Mouse (Mus musculus): Measurements from ENCODE around the gene Gm9803. TPM values are rescaled to one million over a fixed set of nuclear protein-coding genes. Genes with fewer than 3 reads are reported as not detected.

Gm9803 gene
- polyA plus RNA-seq, 1 experiment: 6.4 TPM

DNA sequence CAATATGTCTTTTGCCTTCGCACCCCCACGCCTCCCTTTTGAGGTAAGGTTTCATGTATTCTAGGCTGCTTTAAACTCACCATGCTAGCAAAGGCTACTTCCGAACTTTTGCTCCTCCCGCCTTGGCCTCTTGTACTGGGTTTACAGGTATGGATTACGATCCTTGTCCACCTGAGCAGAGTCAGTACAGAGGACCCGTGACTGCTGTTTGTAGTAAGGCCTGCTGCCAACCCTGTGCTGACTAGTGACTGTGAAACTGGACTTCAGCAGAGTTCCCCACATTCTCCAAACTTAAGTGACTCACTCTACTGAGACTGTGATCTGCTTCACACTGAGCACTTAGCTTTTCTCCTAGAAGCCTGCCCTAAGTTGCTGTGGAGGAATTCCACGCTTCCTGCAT lies 13.8 kb downstream of the Gm9803 start:
- peaks cover 36% of the 10 kb centered on the region for H3K79me2 ChIP-seq (ENCODE audit: control insufficient read depth, insufficient read depth)
- no peaks in the 10 kb centered on the region for H3K27me3 ChIP-seq (ENCODE audit: control insufficient read depth, insufficient read depth, insufficient read length)
- no peak for TF ChIP-seq FOSL1 (IDR thresholded peaks at IDR 0.05; ENCODE audit: insufficient read depth, low read length, poor library complexity, severe bottlenecking)
- no peak for TF ChIP-seq CEBPB (IDR thresholded peaks at IDR 0.05; ENCODE audit: low read depth)
- TF ChIP-seq MAX (IDR thresholded peaks at IDR 0.05): no peak
- no peak for TF ChIP-seq USF1 (IDR thresholded peaks at IDR 0.05; ENCODE audit: low read depth)
- TF ChIP-seq MYOG (IDR thresholded peaks at IDR 0.05; ENCODE audit: control insufficient read depth, extremely low read depth, insufficient read length): no peak
- TF ChIP-seq CTCF (IDR thresholded peaks at IDR 0.05; ENCODE audit: control insufficient read depth, insufficient read depth, insufficient read length): no peak
- no peak for TF ChIP-seq MYOD1 (IDR thresholded peaks at IDR 0.05; ENCODE audit: control insufficient read depth, insufficient read length, low read depth)
- no peak overlapping the region for H3ac ChIP-seq (ENCODE audit: control insufficient read depth, insufficient read length, low read depth)
- no peak overlapping the region for H3K4me3 ChIP-seq (ENCODE audit: insufficient read depth, poor library complexity, severe bottlenecking)
- peaks cover 20% of the 10 kb centered on the region for H3K36me3 ChIP-seq (ENCODE audit: control insufficient read depth, insufficient read depth)
- H3K79me3 ChIP-seq (ENCODE audit: low read depth): peaks cover 9% of the 10 kb centered on the region

DNA sequence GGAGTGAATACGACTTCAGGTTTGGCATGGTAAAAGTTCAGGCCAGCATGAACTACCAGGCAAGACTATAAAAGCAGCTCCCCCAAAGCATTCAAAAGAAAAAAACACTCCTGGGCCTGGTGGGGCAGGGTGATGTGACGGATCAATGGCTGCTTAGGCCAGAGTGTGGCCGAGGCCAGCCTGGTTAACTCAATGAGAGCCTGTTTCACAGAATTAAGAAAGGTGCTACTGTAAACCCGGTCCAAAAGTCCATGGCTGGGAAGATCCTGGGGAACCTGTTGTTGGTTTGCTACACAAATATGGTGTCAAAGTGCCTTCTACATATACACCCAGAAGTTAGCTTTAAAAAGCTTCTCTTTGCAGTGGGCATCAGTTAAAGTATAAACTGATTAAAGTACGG lies 14.9 kb downstream of the Gm9803 start:
- TF ChIP-seq CTCF (IDR thresholded peaks at IDR 0.05; ENCODE audit: control insufficient read depth, insufficient read depth, insufficient read length) (no peak), USF1 (IDR thresholded peaks at IDR 0.05; ENCODE audit: low read depth) (no peak), FOSL1 (IDR thresholded peaks at IDR 0.05; ENCODE audit: insufficient read depth, low read length, poor library complexity, severe bottlenecking) (no peak), MYOG (IDR thresholded peaks at IDR 0.05; ENCODE audit: control insufficient read depth, extremely low read depth, insufficient read length) (no peak), MAX (IDR thresholded peaks at IDR 0.05) (no peak), CEBPB (IDR thresholded peaks at IDR 0.05; ENCODE audit: low read depth) (no peak), MYOD1 (IDR thresholded peaks at IDR 0.05; ENCODE audit: control insufficient read depth, insufficient read length, low read depth) (no peak)
- Histone ChIP-seq H3K36me3 (ENCODE audit: control insufficient read depth, insufficient read depth) (peaks cover 16% of the 10 kb centered on the region), H3ac (ENCODE audit: control insufficient read depth, insufficient read length, low read depth) (no peak overlapping the region), H3K4me3 (ENCODE audit: insufficient read depth, poor library complexity, severe bottlenecking) (no peak overlapping the region), H3K79me2 (ENCODE audit: control insufficient read depth, insufficient read depth) (peaks cover 36% of the 10 kb centered on the region), H3K79me3 (ENCODE audit: low read depth) (peaks cover 9% of the 10 kb centered on the region), H3K27me3 (ENCODE audit: control insufficient read depth, insufficient read depth, insufficient read length) (no peaks in the 10 kb centered on the region)

DNA sequence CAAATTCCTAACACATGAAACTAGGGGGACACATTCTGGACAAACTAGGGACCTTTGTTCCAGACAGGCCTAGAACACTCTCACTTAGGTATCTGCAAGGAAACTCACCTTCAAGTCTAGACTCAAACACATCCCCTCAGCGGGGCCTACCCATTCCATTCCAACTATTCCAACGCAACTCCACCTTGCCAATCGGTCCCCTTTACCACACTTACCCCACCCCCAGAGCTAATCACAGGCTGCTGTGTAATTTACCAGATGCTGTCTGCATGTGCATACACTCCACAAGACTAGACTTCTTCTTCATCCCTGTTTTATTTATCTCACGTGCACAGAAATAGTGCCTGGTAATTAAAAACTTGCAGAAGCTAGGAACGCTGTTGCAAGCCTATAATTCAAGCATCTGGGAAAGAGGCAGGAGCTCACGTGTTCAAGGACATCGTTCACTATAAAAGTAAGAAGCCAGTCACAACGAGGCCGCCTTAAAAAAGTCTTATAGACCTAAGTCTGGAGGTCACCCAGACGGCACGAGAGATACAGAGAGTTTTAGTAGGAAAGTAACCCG lies 15.9 kb downstream of the Gm9803 start:
- H3K4me3 ChIP-seq (ENCODE audit: insufficient read depth, poor library complexity, severe bottlenecking): peak overlapping the region; percentile 94
- peaks cover 16% of the 10 kb centered on the region for H3K36me3 ChIP-seq (ENCODE audit: control insufficient read depth, insufficient read depth)
- H3ac ChIP-seq (ENCODE audit: control insufficient read depth, insufficient read length, low read depth): peak overlapping the region; percentile 92
- TF ChIP-seq MYOD1 (IDR thresholded peaks at IDR 0.05; ENCODE audit: control insufficient read depth, insufficient read length, low read depth) (no peak), CTCF (IDR thresholded peaks at IDR 0.05; ENCODE audit: control insufficient read depth, insufficient read depth, insufficient read length) (no peak), USF1 (IDR thresholded peaks at IDR 0.05; ENCODE audit: low read depth) (peak; percentile 12), CEBPB (IDR thresholded peaks at IDR 0.05; ENCODE audit: low read depth) (no peak), FOSL1 (IDR thresholded peaks at IDR 0.05; ENCODE audit: insufficient read depth, low read length, poor library complexity, severe bottlenecking) (no peak)
- no peaks in the 10 kb centered on the region for H3K27me3 ChIP-seq (ENCODE audit: control insufficient read depth, insufficient read depth, insufficient read length)
- peaks cover 9% of the 10 kb centered on the region for H3K79me3 ChIP-seq (ENCODE audit: low read depth)
- peaks cover 36% of the 10 kb centered on the region for H3K79me2 ChIP-seq (ENCODE audit: control insufficient read depth, insufficient read depth)

DNA sequence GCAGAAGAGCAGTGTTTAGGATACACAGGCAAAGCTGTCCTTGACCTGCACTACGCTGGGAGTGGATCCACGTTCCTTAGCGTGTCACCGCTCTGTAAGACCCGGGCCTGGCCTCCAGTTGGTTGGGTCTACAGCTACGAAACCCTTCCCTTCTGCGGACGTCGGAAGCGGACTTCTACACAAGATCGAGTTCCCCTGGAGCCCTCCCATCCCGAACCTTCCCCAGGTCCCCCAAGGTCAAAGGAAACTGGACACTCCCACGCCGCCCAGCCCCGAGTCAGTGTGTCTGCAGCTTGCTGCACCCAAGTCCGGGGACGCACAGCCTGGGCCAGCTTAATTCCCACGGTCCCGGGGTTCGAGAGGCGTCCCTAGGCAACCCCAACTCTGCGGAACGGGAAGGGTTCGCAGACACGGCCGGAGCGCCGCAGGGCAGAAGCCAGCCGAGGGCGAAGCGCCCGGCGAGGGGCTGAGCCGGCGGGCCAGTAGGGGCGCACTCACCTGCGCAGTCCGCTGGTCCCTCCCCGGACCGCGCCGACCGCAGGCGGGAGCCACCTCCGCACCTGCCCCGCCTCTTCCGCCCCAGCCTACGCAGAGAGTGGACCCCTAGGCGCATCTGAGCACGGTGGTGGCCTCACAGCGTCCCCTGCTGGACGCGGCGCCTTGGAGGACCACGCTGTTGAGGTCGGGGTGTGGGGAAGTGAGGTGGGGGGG lies 16.7 kb downstream of the Gm9803 start, which contains the start of gene 1700021F05Rik:
Gene 1700021F05Rik (minus strand): TSS at position 553 of the 711 bp plus-strand sequence.
- peaks cover 36% of the 10 kb centered on the region for H3K79me2 ChIP-seq (ENCODE audit: control insufficient read depth, insufficient read depth)
- peak within 1 kb of the TSS; percentile 94 for H3K4me3 ChIP-seq (ENCODE audit: insufficient read depth, poor library complexity, severe bottlenecking)
- peaks cover 12% of the 10 kb centered on the region for H3K36me3 ChIP-seq (ENCODE audit: control insufficient read depth, insufficient read depth)
- TF ChIP-seq MYOD1 (IDR thresholded peaks at IDR 0.05; ENCODE audit: control insufficient read depth, insufficient read length, low read depth): no peak
- no peak for TF ChIP-seq USF1 (IDR thresholded peaks at IDR 0.05; ENCODE audit: low read depth)
- TF ChIP-seq CTCF (IDR thresholded peaks at IDR 0.05; ENCODE audit: control insufficient read depth, insufficient read depth, insufficient read length): peak; percentile 96
- no peak for TF ChIP-seq FOSL1 (IDR thresholded peaks at IDR 0.05; ENCODE audit: insufficient read depth, low read length, poor library complexity, severe bottlenecking)
- peak; percentile 78 for TF ChIP-seq MAX (IDR thresholded peaks at IDR 0.05)
- H3K27me3 ChIP-seq (ENCODE audit: control insufficient read depth, insufficient read depth, insufficient read length): no peaks in the 10 kb centered on the region
- peaks cover 9% of the 10 kb centered on the region for H3K79me3 ChIP-seq (ENCODE audit: low read depth)
- H3ac ChIP-seq (ENCODE audit: control insufficient read depth, insufficient read length, low read depth): peak within 1 kb of the TSS; percentile 92

DNA sequence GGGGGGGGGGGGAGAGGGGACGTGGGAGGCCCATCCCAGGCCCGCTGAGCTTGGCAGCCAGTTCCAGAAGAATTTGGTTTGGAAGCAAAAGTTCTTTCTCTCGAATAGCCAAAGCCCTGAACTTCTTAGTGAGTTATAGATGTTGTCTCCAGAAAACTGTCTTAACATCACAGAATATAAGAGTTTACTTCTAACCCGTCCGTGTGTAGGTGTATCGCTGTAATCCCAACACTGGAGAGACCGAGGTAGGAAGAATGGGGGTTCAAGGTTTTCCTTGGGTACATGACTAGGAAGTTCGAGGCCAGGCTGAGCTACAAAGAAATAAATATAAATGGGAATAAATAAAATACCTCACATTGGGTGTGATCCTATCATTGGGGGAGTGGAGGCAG lies 17.3 kb downstream of the Gm9803 start:
- H3K79me3 ChIP-seq (ENCODE audit: low read depth): peaks cover 9% of the 10 kb centered on the region
- H3K79me2 ChIP-seq (ENCODE audit: control insufficient read depth, insufficient read depth): peaks cover 36% of the 10 kb centered on the region
- H3K36me3 ChIP-seq (ENCODE audit: control insufficient read depth, insufficient read depth): peaks cover 6% of the 10 kb centered on the region
- H3K27me3 ChIP-seq (ENCODE audit: control insufficient read depth, insufficient read depth, insufficient read length): no peaks in the 10 kb centered on the region
- TF ChIP-seq MAX (IDR thresholded peaks at IDR 0.05) (no peak), CTCF (IDR thresholded peaks at IDR 0.05; ENCODE audit: control insufficient read depth, insufficient read depth, insufficient read length) (no peak), CEBPB (IDR thresholded peaks at IDR 0.05; ENCODE audit: low read depth) (no peak), MYOD1 (IDR thresholded peaks at IDR 0.05; ENCODE audit: control insufficient read depth, insufficient read length, low read depth) (no peak)
- peak overlapping the region; percentile 94 for H3K4me3 ChIP-seq (ENCODE audit: insufficient read depth, poor library complexity, severe bottlenecking)
- no peak overlapping the region for H3ac ChIP-seq (ENCODE audit: control insufficient read depth, insufficient read length, low read depth)
